Mouse (Mus musculus) midbrain, embryonic 16.5 days (tissue): ENCODE data around the gene Nox3. TPM values are rescaled to one million over a fixed set of nuclear protein-coding genes. Genes with fewer than 3 reads are reported as not detected.

Experiments
- ATAC-seq: fragments of 200-750 bp; cut with Nextera tagmentation; 2 replicates; pipeline ENCODE4 v1.8.0; 2017; ENCODE audit warnings: moderate TSS enrichment
- H3K27ac ChIP-seq: fragments of 300-500 bp; sonication (generic); 2 replicates; pipeline ENCODE4 v1.5.1; 2014; ENCODE audit warnings: mild to moderate bottlenecking, low read length, mixed read lengths
- H3K27me3 ChIP-seq: fragments of 300-500 bp; sonication (generic); 2 replicates; pipeline ENCODE4 v1.6.1; 2014; ENCODE audit warnings: low read depth, low read length, mixed read lengths; ENCODE audit not compliant: control insufficient read depth, insufficient read depth
- H3K36me3 ChIP-seq: fragments of 300-500 bp; sonication (generic); 2 replicates; pipeline ENCODE4 v1.6.1; 2014; ENCODE audit warnings: mild to moderate bottlenecking, low read length, moderate library complexity, mixed read lengths; ENCODE audit not compliant: control insufficient read depth, insufficient read depth
- H3K4me1 ChIP-seq: fragments of 300-500 bp; sonication (generic); 2 replicates; pipeline ENCODE4 v1.6.1; 2014; ENCODE audit warnings: mild to moderate bottlenecking, low read length, mixed read lengths; ENCODE audit not compliant: control insufficient read depth, insufficient read depth
- H3K4me2 ChIP-seq: fragments of 300-500 bp; sonication (generic); 2 replicates; pipeline ENCODE4 v1.6.1; 2014; ENCODE audit warnings: mild to moderate bottlenecking, low read length, mixed read lengths
- H3K4me3 ChIP-seq: fragments of 300-500 bp; sonication (generic); 2 replicates; pipeline ENCODE4 v1.5.1; 2014; ENCODE audit warnings: low read depth, mild to moderate bottlenecking, low read length, moderate library complexity, mixed read lengths
- H3K9ac ChIP-seq: fragments of 300-500 bp; sonication (generic); 2 replicates; pipeline ENCODE4 v1.6.1; 2014; ENCODE audit warnings: low read depth, low read length, mixed read lengths
- H3K9me3 ChIP-seq: fragments of 300-500 bp; sonication (generic); replicated peaks from 2 replicates; pipeline ENCODE4 v1.6.1; 2014; ENCODE audit warnings: mild to moderate bottlenecking, low read length, mixed read lengths; ENCODE audit not compliant: control insufficient read depth, poor library complexity, severe bottlenecking
- WGBS: fragments of 180-500 bp; shearing (Covaris S2); extraction: QIAGEN DNeasy Blood & Tissue Kit; methylation state at CpG from one replicate; pipeline ENCODE4 v1.1.7; 2014; 5-methylcytosine and 5-hydroxymethylcytosine counted together
- polyA plus RNA-seq: library from polyadenylated mRNA; unstranded; fragments of >200 nt; fragmentation: Nextera tagmentation; extraction: Ambion mirVana; gene quantifications from 2 replicates; pipeline ENCODE4 v1.2.1, GENCODE M21; 2015

Gene Nox3
- polyA plus RNA-seq, 1 experiment from 2014 or later: not detected

GRCm38 (mm10) chr17:3669226-3669625 is 26.8 kb downstream of the Nox3 start:
- Histone ChIP-seq H3K9me3 (no peaks in the 10 kb centered on the region), H3K9ac (no peak overlapping the region), H3K4me2 (no peak overlapping the region), H3K36me3 (no peaks in the 10 kb centered on the region), H3K4me3 (no peak overlapping the region), H3K4me1 (no peaks in the 10 kb centered on the region), H3K27ac (no peak overlapping the region), H3K27me3 (no peaks in the 10 kb centered on the region)
- ATAC-seq: no peak
- 73% methylated on average over 4 of the region's 4 CpGs for WGBS

- Histone ChIP-seq H3K9ac (no peak overlapping the region), H3K4me2 (no peak overlapping the region), H3K27ac (no peak overlapping the region), H3K4me3 (no peak overlapping the region), H3K36me3 (no peaks in the 10 kb centered on the region), H3K9me3 (no peaks in the 10 kb centered on the region), H3K27me3 (no peaks in the 10 kb centered on the region), H3K4me1 (no peaks in the 10 kb centered on the region)
- no peak for ATAC-seq
- 50% methylated on average over 4 of the region's 4 CpGs for WGBS
These were observed 28.8 kb downstream of the Nox3 start for GRCm38 (mm10) chr17:3667287-3667686.

GRCm38 (mm10) chr17:3665321-3665720 is 30.7 kb downstream of the Nox3 start:
- 85% methylated on average over 4 of the region's 4 CpGs for WGBS
- ATAC-seq: no peak
- no peaks in the 10 kb centered on the region for H3K27me3 ChIP-seq
- H3K4me2 ChIP-seq: no peak overlapping the region
- no peaks in the 10 kb centered on the region for H3K9me3 ChIP-seq
- no peak overlapping the region for H3K4me3 ChIP-seq
- H3K4me1 ChIP-seq: no peaks in the 10 kb centered on the region
- no peak overlapping the region for H3K9ac ChIP-seq
- no peak overlapping the region for H3K27ac ChIP-seq
- H3K36me3 ChIP-seq: no peaks in the 10 kb centered on the region

- no peaks in the 10 kb centered on the region for H3K27me3 ChIP-seq
- WGBS: 82% methylated on average over 5 of the region's 5 CpGs
- H3K4me2 ChIP-seq: no peak overlapping the region
- H3K4me1 ChIP-seq: no peaks in the 10 kb centered on the region
- no peaks in the 10 kb centered on the region for H3K36me3 ChIP-seq
- no peaks in the 10 kb centered on the region for H3K9me3 ChIP-seq
- ATAC-seq: no peak
- H3K27ac ChIP-seq: no peak overlapping the region
- H3K4me3 ChIP-seq: no peak overlapping the region
- H3K9ac ChIP-seq: no peak overlapping the region
These were observed 36.6 kb downstream of the Nox3 start for GRCm38 (mm10) chr17:3659497-3659896.

GRCm38 (mm10) chr17:3650377-3650776 is 45.7 kb downstream of the Nox3 start:
- Histone ChIP-seq H3K27me3 (no peaks in the 10 kb centered on the region), H3K4me3 (no peak overlapping the region), H3K36me3 (no peaks in the 10 kb centered on the region), H3K4me1 (peaks cover 2% of the 10 kb centered on the region), H3K9me3 (no peaks in the 10 kb centered on the region), H3K4me2 (no peak overlapping the region), H3K9ac (no peak overlapping the region), H3K27ac (no peak overlapping the region)
- WGBS: 7% methylated on average over 3 of the region's 3 CpGs
- ATAC-seq: no peak

GRCm38 (mm10) chr17:3643582-3643981 is 52.5 kb downstream of the Nox3 start:
- Histone ChIP-seq H3K36me3 (no peaks in the 10 kb centered on the region), H3K9ac (no peak overlapping the region), H3K4me3 (no peak overlapping the region), H3K9me3 (no peaks in the 10 kb centered on the region), H3K27me3 (no peaks in the 10 kb centered on the region), H3K4me1 (peaks cover 6% of the 10 kb centered on the region), H3K4me2 (no peak overlapping the region), H3K27ac (no peak overlapping the region)
- no peak for ATAC-seq
- 97% methylated on average over 2 of the region's 2 CpGs for WGBS

GRCm38 (mm10) chr17:3641456-3641855 is 54.6 kb downstream of the Nox3 start:
- Histone ChIP-seq H3K4me3 (no peak overlapping the region), H3K9ac (no peak overlapping the region), H3K4me2 (no peak overlapping the region), H3K36me3 (no peaks in the 10 kb centered on the region), H3K4me1 (peaks cover 6% of the 10 kb centered on the region), H3K9me3 (no peaks in the 10 kb centered on the region), H3K27me3 (no peaks in the 10 kb centered on the region), H3K27ac (peak overlapping the region; percentile 58)
- ATAC-seq: no peak
- WGBS: 19% methylated on average over 5 of the region's 5 CpGs

- WGBS: 49% methylated on average over 3 of the region's 3 CpGs
- Histone ChIP-seq H3K9me3 (no peaks in the 10 kb centered on the region), H3K4me2 (no peak overlapping the region), H3K9ac (no peak overlapping the region), H3K27ac (no peak overlapping the region), H3K36me3 (no peaks in the 10 kb centered on the region), H3K27me3 (no peaks in the 10 kb centered on the region), H3K4me1 (peaks cover 6% of the 10 kb centered on the region), H3K4me3 (no peak overlapping the region)
- no peak for ATAC-seq
These were observed 57.3 kb downstream of the Nox3 start for GRCm38 (mm10) chr17:3638757-3639156.

- Histone ChIP-seq H3K36me3 (no peaks in the 10 kb centered on the region), H3K4me2 (no peak overlapping the region), H3K27me3 (no peaks in the 10 kb centered on the region), H3K4me1 (no peaks in the 10 kb centered on the region), H3K9me3 (no peaks in the 10 kb centered on the region), H3K27ac (no peak overlapping the region), H3K9ac (no peak overlapping the region), H3K4me3 (no peak overlapping the region)
- 65% methylated on average over 3 of the region's 3 CpGs for WGBS
- ATAC-seq: no peak
These were observed 63.6 kb downstream of the Nox3 start for GRCm38 (mm10) chr17:3632501-3632900.
